Mouse (Mus musculus) hindbrain, embryonic 13.5 days (tissue): Measurements from ENCODE around the gene Hs3st4. TPM values are rescaled to one million over a fixed set of nuclear protein-coding genes. Genes with fewer than 3 reads are reported as not detected.

ENCODE experiments used
- ATAC-seq: fragments of 200-750 bp; cut with Nextera tagmentation; 2 replicates; pipeline ENCODE4 v1.8.0; 2017; ENCODE audit warnings: moderate TSS enrichment; ENCODE audit not compliant: low FRiP score
- H3K27ac ChIP-seq: fragments of 300-500 bp; sonication (generic); 2 replicates; pipeline ENCODE4 v1.5.1; 2015; ENCODE audit warnings: inconsistent platforms, mild to moderate bottlenecking, moderate library complexity
- H3K27me3 ChIP-seq: fragments of 300-500 bp; sonication (generic); 2 replicates; pipeline ENCODE4 v1.6.1; 2015; ENCODE audit warnings: mild to moderate bottlenecking, inconsistent platforms
- H3K36me3 ChIP-seq: fragments of 300-500 bp; sonication (generic); 2 replicates; pipeline ENCODE4 v1.6.1; 2015; ENCODE audit warnings: mild to moderate bottlenecking, inconsistent platforms
- H3K4me1 ChIP-seq: fragments of 300-500 bp; sonication (generic); replicated peaks from 2 replicates; pipeline ENCODE4 v1.6.1; 2015; ENCODE audit warnings: inconsistent platforms
- H3K4me2 ChIP-seq: fragments of 300-500 bp; sonication (generic); 2 replicates; pipeline ENCODE4 v1.6.1; 2015; ENCODE audit warnings: inconsistent platforms, mild to moderate bottlenecking, moderate library complexity
- H3K4me3 ChIP-seq: fragments of 300-500 bp; sonication (generic); 2 replicates; pipeline ENCODE4 v1.5.1; 2015; ENCODE audit warnings: mild to moderate bottlenecking, inconsistent platforms
- H3K9ac ChIP-seq: fragments of 300-500 bp; sonication (generic); 2 replicates; pipeline ENCODE4 v1.6.1; 2015; ENCODE audit warnings: mild to moderate bottlenecking, inconsistent platforms
- H3K9me3 ChIP-seq: fragments of 300-500 bp; sonication (generic); 2 replicates; pipeline ENCODE4 v1.6.1; 2016; ENCODE audit warnings: inconsistent platforms
- WGBS: fragments of 180-500 bp; shearing (Covaris S2); methylation state at CpG from one replicate; pipeline ENCODE4 v1.1.7; 2015; 5-methylcytosine and 5-hydroxymethylcytosine counted together
- polyA plus RNA-seq: library from polyadenylated mRNA; unstranded; fragments of >200 nt; fragmentation: Nextera tagmentation; extraction: Ambion mirVana; gene quantifications from 2 replicates; pipeline ENCODE4 v1.2.1, GENCODE M21; 2015

The Hs3st4 gene
- polyA plus RNA-seq, 1 experiment from 2014 or later, result 4.5 TPM

DNA sequence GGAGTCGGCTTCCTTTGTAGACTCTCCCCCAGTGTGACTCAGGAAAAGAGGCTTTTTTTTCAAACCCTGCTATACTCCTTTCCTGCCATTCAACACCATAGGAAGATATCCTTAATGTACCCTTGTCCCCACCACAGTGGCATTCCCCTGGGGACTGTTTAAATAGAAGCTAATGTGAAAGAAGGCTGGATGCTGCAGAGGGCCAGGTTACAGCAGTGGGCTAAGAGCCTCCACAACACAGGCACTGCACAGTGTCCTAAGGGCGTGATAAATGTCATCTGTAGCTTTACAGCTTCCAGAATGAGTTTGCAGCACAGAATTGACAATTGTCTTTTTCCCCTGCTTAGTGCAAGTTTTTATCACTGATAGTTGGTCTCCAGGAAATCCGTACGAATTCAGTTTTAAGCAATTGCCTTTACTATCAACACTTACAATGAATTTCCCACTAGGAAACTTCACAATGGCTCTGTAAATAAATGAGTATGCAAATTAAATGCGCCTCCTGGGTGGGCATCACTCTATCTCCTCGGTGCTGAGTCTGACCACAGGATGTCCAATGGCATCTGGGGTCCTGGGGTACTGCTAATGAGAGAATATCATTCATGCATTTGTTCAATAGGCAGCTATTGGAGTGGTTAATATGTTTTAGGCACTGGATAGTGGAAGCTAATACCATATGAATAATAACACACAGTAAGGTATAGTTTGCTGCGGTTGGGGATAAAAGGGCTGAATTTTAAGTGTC lies 257.4 kb downstream of the Hs3st4 start:
- Histone ChIP-seq H3K9me3 (no peaks in the 10 kb centered on the region), H3K27ac (peak overlapping the region; percentile 55), H3K4me1 (peaks cover 24% of the 10 kb centered on the region), H3K9ac (no peak overlapping the region), H3K4me3 (no peak overlapping the region), H3K27me3 (peaks cover 9% of the 10 kb centered on the region; the same call in 1 of the 2 replicates), H3K4me2 (no peak overlapping the region), H3K36me3 (no peaks in the 10 kb centered on the region)
- WGBS, result 12% methylated on average over 7 of the region's 7 CpGs
- ATAC-seq, result peak; percentile 75

DNA sequence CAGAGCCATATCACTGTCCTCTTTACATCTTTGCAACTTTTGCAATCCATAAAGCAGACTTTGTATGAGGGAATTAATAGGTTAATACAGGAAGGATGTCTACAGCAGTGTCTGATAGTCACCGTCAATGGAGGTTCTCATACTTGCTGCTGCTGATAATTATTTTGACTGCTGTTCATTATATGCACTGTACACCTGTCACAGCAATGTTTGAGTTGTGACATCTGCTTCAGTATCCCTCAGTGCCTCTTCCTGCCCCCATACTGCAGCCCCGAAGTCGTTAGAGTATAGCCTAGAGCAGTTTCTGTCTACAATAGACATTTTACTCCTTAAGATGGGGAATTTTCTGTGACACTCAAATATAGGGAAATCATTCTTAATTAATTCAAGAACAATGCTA lies 267.2 kb downstream of the Hs3st4 start:
- no peak for ATAC-seq
- Histone ChIP-seq H3K9ac (no peak overlapping the region), H3K36me3 (no peaks in the 10 kb centered on the region), H3K4me1 (no peaks in the 10 kb centered on the region; the same call in 1 of the 2 replicates), H3K4me3 (no peak overlapping the region), H3K27me3 (no peaks in the 10 kb centered on the region), H3K27ac (no peak overlapping the region), H3K9me3 (no peaks in the 10 kb centered on the region), H3K4me2 (no peak overlapping the region)
- 69% methylated on average over 3 of the region's 3 CpGs for WGBS

DNA sequence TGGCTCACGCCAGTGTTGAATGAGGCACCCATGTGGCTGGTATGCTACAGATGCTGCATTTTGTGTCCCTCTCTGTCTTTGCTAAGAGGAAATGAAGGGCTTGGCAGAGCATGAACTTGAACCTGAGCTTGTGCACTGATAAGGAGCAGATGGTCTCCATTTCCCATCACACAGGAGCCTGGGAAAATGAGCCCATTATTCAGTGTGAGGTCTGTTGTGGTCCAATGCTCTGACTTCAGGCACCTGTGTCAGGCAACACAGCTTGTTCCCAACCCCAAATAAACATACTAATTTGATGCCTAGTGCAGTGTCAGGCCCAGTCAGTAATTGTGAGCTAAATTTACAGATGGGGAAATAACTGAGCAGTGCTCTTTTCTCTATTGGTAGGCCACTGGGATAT lies 267.9 kb downstream of the Hs3st4 start:
- Histone ChIP-seq H3K4me2 (no peak overlapping the region), H3K9ac (no peak overlapping the region), H3K27ac (no peak overlapping the region), H3K9me3 (no peaks in the 10 kb centered on the region), H3K36me3 (no peaks in the 10 kb centered on the region), H3K27me3 (no peaks in the 10 kb centered on the region), H3K4me1 (no peaks in the 10 kb centered on the region; the same call in 1 of the 2 replicates), H3K4me3 (no peak overlapping the region)
- ATAC-seq, result no peak
- 70% methylated on average over 1 of the region's 1 CpGs for WGBS

DNA sequence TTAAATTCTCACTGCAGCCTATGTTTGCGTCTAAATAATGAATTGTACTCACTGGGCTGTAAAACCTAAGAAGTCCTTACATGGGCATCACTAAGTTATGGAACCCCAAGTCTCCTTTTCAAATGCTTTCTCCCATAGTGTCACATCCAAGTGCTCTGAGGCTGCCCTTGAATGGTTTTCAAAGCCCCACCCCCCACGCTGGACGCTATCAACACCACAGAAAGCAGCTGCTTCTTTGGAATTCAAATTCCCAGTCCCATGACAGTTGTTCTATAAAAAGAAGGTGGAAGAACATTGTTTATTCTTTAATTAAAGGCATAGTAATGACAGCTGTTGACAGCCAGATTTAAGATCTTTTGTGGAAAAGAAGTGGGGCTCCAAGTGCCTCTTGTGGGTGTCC lies 275.8 kb downstream of the Hs3st4 start:
- ATAC-seq, result no peak
- Histone ChIP-seq H3K9me3 (no peaks in the 10 kb centered on the region), H3K4me1 (0 out of 2 replicates have a peak, but pooled peaks cover 5% of the 10 kb centered on the region), H3K4me3 (no peak overlapping the region), H3K9ac (no peak overlapping the region), H3K4me2 (no peak overlapping the region), H3K27ac (no peak overlapping the region), H3K27me3 (no peaks in the 10 kb centered on the region), H3K36me3 (no peaks in the 10 kb centered on the region)
- 47% methylated on average over 3 of the region's 3 CpGs for WGBS

DNA sequence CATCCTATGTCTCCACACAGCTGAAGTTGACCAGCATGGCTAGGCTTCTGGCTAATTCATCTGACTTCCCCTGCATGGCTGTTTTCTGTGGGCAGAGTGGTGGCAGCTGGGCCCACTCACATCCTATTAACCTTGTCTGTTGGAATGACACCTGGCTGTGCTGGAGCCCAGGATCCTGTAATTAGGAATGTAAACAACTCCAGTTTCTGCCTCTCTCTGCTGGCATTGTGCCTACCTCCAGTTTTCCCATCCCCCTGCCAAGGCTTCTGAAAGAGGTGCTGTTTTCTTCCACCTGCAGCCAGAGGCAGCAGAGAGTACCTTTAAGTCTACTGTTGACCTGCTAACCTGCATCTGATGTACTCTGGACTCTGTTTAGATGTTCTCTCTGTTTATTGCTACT lies 288.1 kb downstream of the Hs3st4 start:
- no peak overlapping the region for H3K9ac ChIP-seq

DNA sequence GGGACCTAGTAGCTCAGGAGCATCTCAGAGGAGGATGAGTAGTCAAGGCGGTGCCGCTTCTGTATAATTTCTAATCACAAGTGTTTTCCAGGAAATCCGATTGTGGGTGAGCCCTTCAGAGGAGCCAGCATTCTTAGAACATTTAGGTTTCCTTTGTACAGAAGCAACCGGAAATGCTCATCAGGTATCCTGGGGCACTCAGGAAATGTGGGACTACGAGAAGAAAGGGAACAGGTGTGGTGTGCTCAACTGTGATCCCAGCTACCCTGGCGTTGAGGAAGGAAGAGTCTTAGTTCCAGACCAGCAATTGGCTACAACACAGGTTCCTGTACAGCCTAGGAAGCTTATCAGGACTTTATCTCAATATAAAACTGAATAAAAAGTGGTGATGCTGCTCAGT lies 307.2 kb downstream of the Hs3st4 start:
- Histone ChIP-seq H3K36me3 (no peaks in the 10 kb centered on the region), H3K4me2 (no peak overlapping the region), H3K9me3 (no peaks in the 10 kb centered on the region), H3K4me1 (no peaks in the 10 kb centered on the region), H3K27me3 (no peaks in the 10 kb centered on the region), H3K27ac (no peak overlapping the region), H3K4me3 (no peak overlapping the region), H3K9ac (no peak overlapping the region)
- no peak for ATAC-seq
- 73% methylated on average over 6 of the region's 6 CpGs for WGBS

More for the DNA sequence above, 288.1 kb downstream of the Hs3st4 start:
- Histone ChIP-seq H3K4me2 (no peak overlapping the region), H3K4me3 (no peak overlapping the region), H3K27ac (no peak overlapping the region), H3K36me3 (no peaks in the 10 kb centered on the region), H3K9me3 (no peaks in the 10 kb centered on the region), H3K4me1 (peaks cover 9% of the 10 kb centered on the region; the same call in 1 of the 2 replicates), H3K27me3 (no peaks in the 10 kb centered on the region)
- peak; percentile 32; the same call in 1 of the 2 replicates for ATAC-seq

DNA sequence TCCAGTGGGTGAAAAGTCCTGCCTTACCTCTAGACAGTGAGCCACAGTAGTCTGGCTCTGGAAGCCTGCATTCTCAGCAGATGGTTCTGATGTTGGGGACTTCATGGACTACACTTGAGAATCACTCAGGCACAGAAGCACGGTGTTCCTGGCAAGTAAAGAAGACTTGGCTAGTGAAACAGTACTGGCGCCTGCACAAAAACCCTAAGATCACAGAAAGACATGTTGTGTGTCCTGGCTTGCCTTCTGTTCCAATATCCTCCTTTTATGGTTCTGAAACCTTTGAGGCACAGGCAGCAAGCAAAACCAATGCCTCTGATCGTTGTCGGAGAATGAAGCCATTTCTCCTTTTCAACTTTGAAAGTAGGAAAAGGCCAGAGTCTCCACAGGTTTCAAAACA lies 336.8 kb downstream of the Hs3st4 start:
- no peaks in the 10 kb centered on the region for H3K36me3 ChIP-seq
- H3K4me3 ChIP-seq, result no peak overlapping the region
- H3K4me1 ChIP-seq, result 0 out of 2 replicates have a peak, but pooled peaks cover 3% of the 10 kb centered on the region
- WGBS, result 91% methylated on average over 4 of the region's 4 CpGs
- H3K9ac ChIP-seq, result no peak overlapping the region
- H3K9me3 ChIP-seq, result no peaks in the 10 kb centered on the region
- H3K27me3 ChIP-seq, result no peaks in the 10 kb centered on the region
- no peak overlapping the region for H3K27ac ChIP-seq
- H3K4me2 ChIP-seq, result no peak overlapping the region
- no peak for ATAC-seq

DNA sequence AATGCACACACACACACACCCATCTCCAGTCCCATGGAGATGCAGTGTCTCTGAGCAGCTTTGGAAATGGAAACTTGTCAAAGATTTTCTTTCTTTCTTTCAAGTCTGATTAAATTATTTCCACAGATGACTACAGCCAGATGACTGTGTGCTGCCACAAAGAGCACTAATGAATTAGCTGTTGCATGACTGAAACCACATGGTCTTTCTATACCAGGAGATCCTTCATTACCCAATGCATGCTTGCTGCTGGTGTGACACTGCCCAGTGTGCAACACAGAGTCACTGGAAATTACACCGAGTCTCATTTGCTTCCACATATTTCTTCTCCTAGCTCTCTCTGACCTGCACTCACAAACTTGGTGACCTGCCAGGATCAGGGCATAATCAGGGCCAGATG lies 353.0 kb downstream of the Hs3st4 start:
- Histone ChIP-seq H3K4me1 (no peaks in the 10 kb centered on the region), H3K27ac (no peak overlapping the region), H3K27me3 (no peaks in the 10 kb centered on the region), H3K4me2 (no peak overlapping the region), H3K36me3 (no peaks in the 10 kb centered on the region), H3K9ac (no peak overlapping the region), H3K9me3 (no peaks in the 10 kb centered on the region), H3K4me3 (no peak overlapping the region)
- no peak for ATAC-seq
- 77% methylated on average over 1 of the region's 1 CpGs for WGBS

DNA sequence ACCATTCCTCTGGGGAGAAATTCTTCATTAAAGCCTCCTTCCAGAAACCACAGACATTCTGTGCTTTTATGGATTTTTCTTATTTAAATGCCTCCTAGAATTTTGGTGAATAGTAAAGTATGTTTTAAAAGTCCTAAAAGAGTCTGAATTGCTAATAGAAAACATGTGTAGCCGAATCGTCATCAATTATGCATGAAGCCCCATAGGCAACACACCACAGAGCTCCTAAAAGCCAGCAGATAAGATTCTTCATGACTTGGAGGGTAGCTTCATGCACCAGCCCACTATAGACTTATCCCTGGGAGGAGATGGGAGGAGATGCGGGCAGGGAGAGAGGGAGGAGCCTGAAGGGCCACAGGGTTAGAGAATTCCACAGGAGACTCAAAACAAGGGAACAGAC lies 358.8 kb downstream of the Hs3st4 start:
- no peaks in the 10 kb centered on the region for H3K9me3 ChIP-seq
- 68% methylated on average over 3 of the region's 3 CpGs for WGBS

DNA sequence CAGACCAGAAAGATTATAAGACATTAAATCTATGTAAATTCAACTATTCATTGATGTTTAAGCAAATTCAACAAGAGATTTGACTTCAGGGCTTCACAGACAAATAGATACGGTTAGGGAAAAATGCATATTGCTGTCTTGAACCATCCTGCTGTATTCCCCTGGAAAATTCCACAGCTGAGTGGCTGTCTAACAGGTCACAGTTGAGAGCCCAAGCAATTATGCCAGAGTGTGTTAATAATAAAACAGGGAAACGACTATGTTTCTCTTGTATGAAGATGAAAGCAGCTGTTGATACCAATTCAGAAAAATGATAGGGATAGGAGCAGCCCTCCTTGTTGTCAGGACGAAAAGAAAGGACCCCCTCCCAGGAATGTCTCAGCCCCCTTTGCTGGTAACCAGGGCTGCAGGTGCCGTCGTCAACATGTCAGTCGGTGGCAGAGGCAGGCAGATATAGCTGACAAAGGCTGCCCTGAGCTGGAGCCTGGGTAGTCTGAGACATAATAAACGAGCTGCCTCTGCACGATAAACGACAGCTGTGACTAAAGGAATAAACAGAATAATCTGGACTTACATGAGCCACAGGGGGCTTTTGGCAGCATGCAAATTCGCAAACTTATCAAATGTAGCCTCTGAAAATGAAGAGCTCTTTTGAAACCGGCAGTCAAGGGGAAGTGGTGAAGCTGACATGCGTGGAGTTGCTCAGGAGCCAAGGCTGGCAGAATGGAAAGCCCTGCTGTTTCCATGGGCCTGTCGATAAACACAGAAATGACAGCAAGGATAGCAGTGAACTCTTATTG lies 364.7 kb downstream of the Hs3st4 start:
- H3K4me3 ChIP-seq, result peak overlapping the region; percentile 15
- H3K36me3 ChIP-seq, result no peaks in the 10 kb centered on the region
- no peaks in the 10 kb centered on the region for H3K27me3 ChIP-seq
- ATAC-seq, result peak; percentile 92
- H3K4me2 ChIP-seq, result peak overlapping the region; percentile 40
- 16% methylated on average over 13 of the region's 13 CpGs for WGBS
- no peak overlapping the region for H3K9ac ChIP-seq
- peak overlapping the region; percentile 77 for H3K27ac ChIP-seq
- H3K4me1 ChIP-seq, result peaks cover 20% of the 10 kb centered on the region
- no peaks in the 10 kb centered on the region for H3K9me3 ChIP-seq

More for the DNA sequence above, 358.8 kb downstream of the Hs3st4 start:
- H3K9ac ChIP-seq, result no peak overlapping the region
- H3K27ac ChIP-seq, result no peak overlapping the region
- no peak overlapping the region for H3K4me2 ChIP-seq
- ATAC-seq, result no peak
- H3K36me3 ChIP-seq, result no peaks in the 10 kb centered on the region
- H3K4me3 ChIP-seq, result no peak overlapping the region
- H3K4me1 ChIP-seq, result 0 out of 2 replicates have a peak, but pooled peaks cover 3% of the 10 kb centered on the region
- no peaks in the 10 kb centered on the region for H3K27me3 ChIP-seq

DNA sequence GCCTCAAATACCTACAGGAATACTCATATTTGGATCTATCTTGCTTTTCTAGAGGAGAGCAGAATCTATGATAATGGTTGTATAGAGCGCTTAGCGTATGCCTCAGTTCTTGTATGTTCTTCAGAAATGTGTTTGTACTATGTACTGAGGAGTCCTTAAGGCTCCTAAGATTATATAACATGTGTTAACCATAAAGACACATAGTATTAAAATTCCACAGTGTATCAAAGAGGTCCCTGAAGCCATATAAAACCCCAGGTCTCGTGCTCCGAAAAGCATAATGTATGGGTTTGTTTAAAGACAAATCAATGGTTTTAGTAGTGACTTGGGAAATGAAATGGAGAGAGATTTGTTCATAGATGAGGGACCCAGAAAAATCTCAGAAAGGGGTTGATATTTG lies 371.4 kb downstream of the Hs3st4 start:
- no peak overlapping the region for H3K27ac ChIP-seq
- H3K4me3 ChIP-seq, result no peak overlapping the region
- H3K4me2 ChIP-seq, result no peak overlapping the region
- no peaks in the 10 kb centered on the region for H3K9me3 ChIP-seq
- no peaks in the 10 kb centered on the region for H3K27me3 ChIP-seq
- H3K9ac ChIP-seq, result no peak overlapping the region
- H3K36me3 ChIP-seq, result no peaks in the 10 kb centered on the region
- WGBS, result 89% methylated on average over 4 of the region's 4 CpGs
- ATAC-seq, result no peak
- H3K4me1 ChIP-seq, result no peaks in the 10 kb centered on the region

DNA sequence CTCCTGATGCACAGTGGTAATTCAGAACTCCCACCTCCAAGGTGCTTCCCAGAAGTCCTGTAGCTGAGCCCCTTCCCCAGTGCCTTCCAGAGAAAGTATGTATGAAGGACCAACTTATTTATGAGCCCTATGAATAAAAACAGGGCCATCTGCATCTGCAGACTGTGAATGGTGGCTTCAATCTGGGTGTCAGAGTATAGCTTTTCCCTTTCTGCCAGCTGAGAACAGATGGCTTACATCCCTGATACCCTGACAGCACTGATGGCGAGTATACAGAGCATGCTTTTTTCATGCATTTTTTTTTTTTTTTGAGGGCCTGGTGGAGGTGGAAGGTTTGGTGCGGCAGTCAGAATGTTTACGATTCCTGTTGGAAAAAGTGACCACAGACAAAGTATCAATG lies 375.4 kb downstream of the Hs3st4 start:
- WGBS, result 70% methylated on average over 3 of the region's 3 CpGs

More for the DNA sequence above, 375.4 kb downstream of the Hs3st4 start:
- H3K4me1 ChIP-seq, result no peaks in the 10 kb centered on the region
- H3K27me3 ChIP-seq, result no peaks in the 10 kb centered on the region
- no peak overlapping the region for H3K4me3 ChIP-seq
- no peaks in the 10 kb centered on the region for H3K36me3 ChIP-seq
- H3K27ac ChIP-seq, result no peak overlapping the region
- H3K9me3 ChIP-seq, result no peaks in the 10 kb centered on the region
- H3K9ac ChIP-seq, result no peak overlapping the region
- H3K4me2 ChIP-seq, result no peak overlapping the region
- no peak for ATAC-seq
